Mouse (Mus musculus): Measurements from ENCODE around the gene Exoc2.

DNA sequence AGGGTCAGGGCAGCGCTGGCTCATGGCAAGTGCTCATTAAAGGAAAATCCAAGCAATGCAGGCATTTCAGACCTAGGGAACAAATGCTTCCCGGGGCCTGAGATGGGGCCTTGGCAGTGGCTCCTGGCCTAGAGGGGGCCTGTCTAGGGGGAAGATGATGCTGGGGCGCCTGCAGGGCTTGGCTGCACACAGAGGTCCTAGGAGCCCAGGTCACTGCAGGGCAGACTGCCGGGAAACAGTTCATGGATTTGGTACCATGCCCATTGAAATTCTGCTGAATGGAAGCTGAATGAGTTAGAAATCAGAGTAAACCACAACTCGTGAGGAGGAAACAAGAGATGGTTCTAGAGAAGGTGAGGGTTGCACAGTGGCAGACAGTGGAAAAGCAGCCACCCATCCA is 183.9 kb downstream of the Exoc2 start:
- no peak for TF ChIP-seq CTCF (conservative IDR thresholded peaks at IDR 0.05; ENCODE audit: insufficient read depth, insufficient read length, low read depth, low read length)
- TF ChIP-seq POLR2A (IDR thresholded peaks at IDR 0.05; ENCODE audit: low read depth, low read length): no peak

All from kidney, adult 2 months (tissue).